Mouse (Mus musculus) intestine, postnatal 0 days (tissue): ENCODE results near the gene Nos1ap. TPM values are rescaled to one million over a fixed set of nuclear protein-coding genes. Genes with fewer than 3 reads are reported as not detected.

Experiments used
- ATAC-seq: fragments of 200-750 bp; cut with Nextera tagmentation; 2 replicates; pipeline ENCODE4 v1.8.0; 2017; ENCODE audit warnings: mild to moderate bottlenecking, moderate TSS enrichment, moderate library complexity
- H3K27ac ChIP-seq: fragments of 300-500 bp; sonication (generic); 2 replicates; pipeline ENCODE4 v1.5.1; 2014; ENCODE audit warnings: mild to moderate bottlenecking, low read depth, low read length, moderate library complexity
- H3K27me3 ChIP-seq: fragments of 300-500 bp; sonication (generic); replicated peaks from 2 replicates; pipeline ENCODE4 v1.6.1; 2014; ENCODE audit warnings: low read length, mixed read lengths; ENCODE audit not compliant: control insufficient read depth, insufficient read depth
- H3K36me3 ChIP-seq: fragments of 300-500 bp; sonication (generic); 2 replicates; pipeline ENCODE4 v1.6.1; 2014; ENCODE audit warnings: mild to moderate bottlenecking, moderate library complexity; ENCODE audit not compliant: control insufficient read depth, insufficient read depth
- H3K4me1 ChIP-seq: fragments of 300-500 bp; sonication (generic); replicated peaks from 2 replicates; pipeline ENCODE4 v1.6.1; 2014; ENCODE audit warnings: antibody characterized with exemption, low read length, mixed read lengths; ENCODE audit not compliant: control insufficient read depth, insufficient read depth
- H3K4me2 ChIP-seq: fragments of 300-500 bp; sonication (generic); replicated peaks from 2 replicates; pipeline ENCODE4 v1.6.1; 2014; ENCODE audit warnings: low read depth, mild to moderate bottlenecking, moderate library complexity
- H3K4me3 ChIP-seq: fragments of 300-500 bp; sonication (generic); 2 replicates; pipeline ENCODE4 v1.5.1; 2014; ENCODE audit warnings: low read depth, low read length
- H3K9ac ChIP-seq: fragments of 300-500 bp; sonication (generic); 2 replicates; pipeline ENCODE4 v1.6.1; 2014; ENCODE audit warnings: mild to moderate bottlenecking, low read depth, low read length
- H3K9me3 ChIP-seq: fragments of 300-500 bp; sonication (generic); 2 replicates; pipeline ENCODE4 v1.6.1; 2016; ENCODE audit warnings: mixed run types; ENCODE audit not compliant: control insufficient read depth
- CTCF ChIP-seq: sonication (generic); IDR thresholded peaks from 2 replicates; pipeline ENCODE4 v1.5.1; 2016; ENCODE audit warnings: low read depth, mild to moderate bottlenecking, control low read depth, antibody characterized with exemption, moderate library complexity
- WGBS: fragments of 180-500 bp; shearing (Covaris S2); extraction: QIAGEN DNeasy Blood & Tissue Kit; methylation state at CpG from one replicate; pipeline ENCODE4 v1.1.7; 2014; 5-methylcytosine and 5-hydroxymethylcytosine counted together
- polyA plus RNA-seq: library from polyadenylated mRNA; unstranded; fragments of >200 nt; fragmentation: Nextera tagmentation; extraction: Ambion mirVana; gene quantifications from 2 replicates; pipeline ENCODE4 v1.2.1, GENCODE M21; 2015

Nos1ap gene
- polyA plus RNA-seq, 1 experiment from 2014 or later, result 3.8 TPM

- H3K27me3 ChIP-seq, result no peaks in the 10 kb centered on the region
- ATAC-seq, result no peak
- no peak overlapping the region for H3K9ac ChIP-seq
- 0 out of 2 replicates have a peak, but pooled peaks cover 3% of the 10 kb centered on the region for H3K4me1 ChIP-seq
- H3K9me3 ChIP-seq, result no peaks in the 10 kb centered on the region
- 76% methylated on average over 4 of the region's 4 CpGs for WGBS
- no peak for TF ChIP-seq CTCF
- H3K27ac ChIP-seq, result no peak overlapping the region
- no peak overlapping the region for H3K4me3 ChIP-seq
- no peaks in the 10 kb centered on the region for H3K36me3 ChIP-seq
- H3K4me2 ChIP-seq, result no peak overlapping the region
These were observed 22.7 kb downstream of the Nos1ap start for GRCm38 (mm10) chr1:170566969-170567368.

DNA sequence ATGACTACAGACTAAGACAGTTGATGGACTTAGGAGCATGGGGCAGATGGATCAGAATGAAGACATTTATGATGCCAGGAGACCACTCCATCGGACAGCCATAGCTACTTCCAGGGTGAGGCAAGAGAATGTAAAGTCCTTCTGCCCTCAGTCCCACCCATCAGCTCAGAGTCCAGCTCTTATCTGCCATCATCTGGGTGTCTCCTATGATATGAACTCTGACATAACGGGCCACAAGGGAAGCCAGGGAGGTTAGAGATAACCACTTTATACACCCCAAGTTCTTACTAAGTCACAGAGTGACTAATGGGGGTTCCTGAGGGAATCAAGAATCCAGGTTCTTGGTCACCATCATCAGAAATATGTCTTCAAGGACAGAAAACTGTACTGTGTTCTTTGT lies 23.1 kb downstream of the Nos1ap start:
- Histone ChIP-seq H3K9me3 (no peaks in the 10 kb centered on the region), H3K27ac (no peak overlapping the region), H3K4me3 (no peak overlapping the region), H3K4me1 (0 out of 2 replicates have a peak, but pooled peaks cover 3% of the 10 kb centered on the region), H3K9ac (no peak overlapping the region), H3K4me2 (no peak overlapping the region), H3K27me3 (no peaks in the 10 kb centered on the region), H3K36me3 (no peaks in the 10 kb centered on the region)
- TF ChIP-seq CTCF, result no peak
- no peak for ATAC-seq
- WGBS, result 45% methylated on average over 2 of the region's 2 CpGs

DNA sequence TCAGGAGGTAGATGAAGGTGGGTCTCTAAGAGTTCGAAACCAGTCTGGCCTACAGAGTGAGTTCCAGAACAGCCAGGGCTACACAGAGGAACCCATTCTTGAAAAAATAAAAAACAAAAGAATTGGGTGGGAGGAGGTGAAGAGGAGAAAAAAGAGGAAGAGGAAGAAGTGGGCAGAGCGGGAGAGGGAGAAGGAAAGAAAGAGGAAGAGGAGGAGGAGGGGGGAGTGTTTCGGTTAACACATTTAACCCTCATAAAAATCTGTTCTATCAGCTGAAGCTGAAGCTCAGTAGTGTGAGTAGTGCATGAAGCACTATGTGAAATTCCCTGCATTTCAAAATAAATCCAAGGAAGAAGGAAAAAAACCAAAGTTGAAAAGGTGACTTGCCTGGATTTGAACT lies 24.7 kb downstream of the Nos1ap start:
- Histone ChIP-seq H3K4me1 (0 out of 2 replicates have a peak, but pooled peaks cover 3% of the 10 kb centered on the region), H3K27ac (no peak overlapping the region), H3K4me3 (no peak overlapping the region), H3K9ac (no peak overlapping the region), H3K27me3 (no peaks in the 10 kb centered on the region), H3K36me3 (no peaks in the 10 kb centered on the region), H3K4me2 (no peak overlapping the region), H3K9me3 (no peaks in the 10 kb centered on the region)
- ATAC-seq, result no peak
- TF ChIP-seq CTCF, result no peak
- 95% methylated on average over 3 of the region's 3 CpGs for WGBS

- 73% methylated on average over 1 of the region's 1 CpGs for WGBS
- Histone ChIP-seq H3K4me2 (no peak overlapping the region), H3K27me3 (no peaks in the 10 kb centered on the region), H3K9me3 (no peaks in the 10 kb centered on the region), H3K27ac (no peak overlapping the region), H3K36me3 (no peaks in the 10 kb centered on the region), H3K4me3 (no peak overlapping the region), H3K9ac (no peak overlapping the region), H3K4me1 (0 out of 2 replicates have a peak, but pooled peaks cover 3% of the 10 kb centered on the region)
- ATAC-seq, result no peak
- TF ChIP-seq CTCF, result no peak
These were observed 27.2 kb downstream of the Nos1ap start for GRCm38 (mm10) chr1:170562431-170562830.

DNA sequence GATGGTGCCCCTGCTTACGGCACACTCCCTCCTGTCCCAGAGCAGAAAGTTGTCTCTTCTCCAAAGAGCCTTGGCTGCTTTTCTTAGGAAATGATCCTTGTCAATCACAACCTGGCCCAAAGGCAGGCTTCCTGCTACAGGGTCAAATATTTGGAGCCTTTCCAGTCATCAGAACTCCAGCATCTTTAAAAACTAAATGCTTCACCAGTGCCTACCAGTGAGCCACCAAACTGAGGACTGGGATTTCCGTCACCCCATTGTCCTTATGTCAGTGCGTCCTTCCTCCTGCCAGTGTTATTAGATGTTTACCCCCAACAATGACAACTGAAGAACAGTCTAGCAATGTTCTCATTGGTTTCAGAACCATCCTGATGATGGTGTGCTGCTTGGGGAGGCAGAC lies 28.9 kb downstream of the Nos1ap start:
- H3K9me3 ChIP-seq, result no peaks in the 10 kb centered on the region
- no peaks in the 10 kb centered on the region for H3K4me1 ChIP-seq
- no peaks in the 10 kb centered on the region for H3K36me3 ChIP-seq
- no peak overlapping the region for H3K9ac ChIP-seq
- no peak for ATAC-seq
- H3K4me2 ChIP-seq, result no peak overlapping the region
- 90% methylated on average over 3 of the region's 3 CpGs for WGBS
- H3K4me3 ChIP-seq, result no peak overlapping the region
- H3K27ac ChIP-seq, result no peak overlapping the region
- no peak for TF ChIP-seq CTCF
- H3K27me3 ChIP-seq, result no peaks in the 10 kb centered on the region

DNA sequence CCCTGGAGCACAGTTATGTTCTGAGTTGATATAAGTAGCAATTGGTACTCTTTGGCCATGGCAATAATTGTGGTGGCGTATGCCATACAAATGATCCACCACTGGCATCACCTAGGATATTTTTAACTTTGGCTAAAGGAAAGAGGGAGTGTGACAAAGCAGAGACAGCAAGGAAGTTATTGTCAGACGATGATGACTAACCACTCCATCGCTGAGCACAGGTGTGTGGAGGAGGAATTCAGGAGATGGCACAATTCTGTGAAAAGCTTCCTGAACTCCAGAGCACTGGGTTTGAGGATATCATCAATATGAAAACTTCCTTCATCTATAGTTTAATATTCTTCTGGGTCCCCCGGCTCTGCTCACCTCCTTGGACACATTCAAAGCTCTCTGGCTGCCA lies 31.7 kb downstream of the Nos1ap start:
- H3K4me1 ChIP-seq, result no peaks in the 10 kb centered on the region
- no peaks in the 10 kb centered on the region for H3K27me3 ChIP-seq
- H3K27ac ChIP-seq, result no peak overlapping the region
- no peak for TF ChIP-seq CTCF
- H3K9me3 ChIP-seq, result no peaks in the 10 kb centered on the region
- H3K4me3 ChIP-seq, result no peak overlapping the region
- H3K9ac ChIP-seq, result no peak overlapping the region
- H3K36me3 ChIP-seq, result no peaks in the 10 kb centered on the region
- no peak overlapping the region for H3K4me2 ChIP-seq
- ATAC-seq, result no peak
- 94% methylated on average over 4 of the region's 4 CpGs for WGBS

DNA sequence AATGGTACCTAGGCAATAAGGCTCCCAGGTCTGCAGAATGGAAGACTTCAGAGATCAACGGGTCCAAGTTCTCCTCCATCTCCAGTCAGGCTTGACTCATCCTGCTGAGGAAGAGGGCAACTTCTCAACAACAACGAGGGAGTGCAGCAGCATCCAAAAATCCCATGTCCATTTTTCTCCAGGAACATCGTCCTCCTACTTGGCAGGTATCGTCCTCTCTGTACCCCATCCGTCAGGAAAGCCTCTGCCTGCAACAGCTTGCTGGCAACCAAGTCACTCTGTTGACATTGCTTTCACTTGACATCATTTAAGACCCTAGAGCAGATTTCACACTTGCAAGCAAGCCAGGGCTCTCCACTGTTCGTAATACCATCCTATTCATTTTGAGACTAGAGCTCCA lies 33.0 kb downstream of the Nos1ap start:
- 84% methylated on average over 6 of the region's 6 CpGs for WGBS
- ATAC-seq, result no peak

More for the DNA sequence above, 33.0 kb downstream of the Nos1ap start:
- TF ChIP-seq CTCF, result no peak
- Histone ChIP-seq H3K27ac (no peak overlapping the region), H3K4me1 (no peaks in the 10 kb centered on the region), H3K9ac (no peak overlapping the region), H3K4me2 (no peak overlapping the region), H3K9me3 (no peaks in the 10 kb centered on the region), H3K4me3 (no peak overlapping the region), H3K27me3 (no peaks in the 10 kb centered on the region), H3K36me3 (no peaks in the 10 kb centered on the region)
